Mouse (Mus musculus): ENCODE results near the gene Prpf4b.
"Not testable (repeated sequence)": the region's sequence is repeated elsewhere in the genome, so short reads cannot be mapped to it uniquely, and the experiment has no call there.

Prpf4b gene

DNA sequence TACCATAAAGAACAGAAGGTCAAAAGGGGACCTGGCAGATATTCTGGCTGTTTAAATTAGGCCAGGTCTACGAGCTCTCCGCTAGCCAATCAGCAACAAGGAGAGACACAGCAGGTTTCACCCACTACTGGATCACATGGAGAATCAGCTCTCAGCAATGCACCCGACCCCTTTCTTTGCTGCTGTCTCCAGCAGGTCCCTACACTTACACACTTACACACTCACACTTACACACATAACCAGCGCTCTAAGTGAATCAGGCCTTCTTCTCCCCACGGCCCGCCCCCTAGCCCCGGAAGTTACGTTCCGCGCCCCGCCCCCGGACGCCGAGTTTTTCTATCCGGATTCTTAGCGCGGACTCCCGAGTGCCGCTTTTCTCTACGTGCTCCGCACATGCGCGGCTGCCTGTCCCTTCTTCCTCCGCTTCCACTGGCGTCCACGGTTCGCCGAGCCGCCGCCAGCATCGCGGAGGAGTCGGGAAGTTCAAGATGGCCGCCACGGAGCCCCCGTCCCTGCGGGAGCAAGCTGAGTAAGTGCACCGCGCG, at the start of gene Prpf4b:
Gene Prpf4b, plus strand, starts transcription at position 137 of the 545 bp plus-strand sequence.
- DNase-seq (ENCODE audit: low read depth, low spot score) = peak; percentile 97

- peak; percentile 24 for DNase-seq (ENCODE audit: low read depth, low spot score)
Observed at GRCm38 (mm10) chr13:34826760-34827690, 48.1 kb upstream of the Prpf4b start.

GRCm38 (mm10) chr13:34827988-34828882, 46.9 kb upstream of the Prpf4b start:
- DNase-seq (ENCODE audit: low read depth, low spot score) = no peak

- DNase-seq (ENCODE audit: low read depth, low spot score) = no peak
Observed at GRCm38 (mm10) chr13:34842851-34843250, 32.3 kb upstream of the Prpf4b start.

DNA sequence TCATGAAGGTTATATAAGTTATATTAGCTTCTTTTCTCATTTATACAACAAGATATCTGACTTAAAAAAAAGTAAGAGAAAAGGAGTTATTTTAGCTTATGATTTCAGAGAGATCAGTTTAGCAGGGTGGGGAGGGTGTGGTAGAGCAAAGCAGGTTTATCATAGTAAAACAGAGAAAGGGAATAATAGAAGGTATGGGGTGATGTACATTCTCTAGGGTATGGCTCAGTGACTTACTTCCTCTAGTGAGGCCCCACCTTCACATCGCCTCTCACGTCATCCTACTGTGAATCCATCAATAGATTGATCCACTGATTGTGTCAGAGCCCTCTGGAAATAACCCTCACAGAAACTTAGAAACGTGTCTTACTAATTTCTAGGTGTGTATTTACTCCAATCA, 24.3 kb upstream of the Prpf4b start:
- DNase-seq (ENCODE audit: low read depth, low spot score) = no peak

GRCm38 (mm10) chr13:34851191-34851784, 23.8 kb upstream of the Prpf4b start:
- DNase-seq (ENCODE audit: low read depth, low spot score) = no peak

- DNase-seq (ENCODE audit: low read depth, low spot score) = peak; percentile 37
Observed at GRCm38 (mm10) chr13:34857526-34857925, 17.6 kb upstream of the Prpf4b start.

- DNase-seq (ENCODE audit: low read depth, low spot score) = peak; percentile 89
Observed at GRCm38 (mm10) chr13:34859406-34859805, 15.7 kb upstream of the Prpf4b start.

GRCm38 (mm10) chr13:34861166-34861565, 13.9 kb upstream of the Prpf4b start:
- DNase-seq (ENCODE audit: low read depth, low spot score) = not testable (repeated sequence)

GRCm38 (mm10) chr13:34864420-34865169, 10.5 kb upstream of the Prpf4b start:
- DNase-seq (ENCODE audit: low read depth, low spot score) = peak; percentile 87

GRCm38 (mm10) chr13:34873801-34874681, 1.1 kb upstream of the Prpf4b start:
- DNase-seq (ENCODE audit: low read depth, low spot score) = peak; percentile 99

DNA sequence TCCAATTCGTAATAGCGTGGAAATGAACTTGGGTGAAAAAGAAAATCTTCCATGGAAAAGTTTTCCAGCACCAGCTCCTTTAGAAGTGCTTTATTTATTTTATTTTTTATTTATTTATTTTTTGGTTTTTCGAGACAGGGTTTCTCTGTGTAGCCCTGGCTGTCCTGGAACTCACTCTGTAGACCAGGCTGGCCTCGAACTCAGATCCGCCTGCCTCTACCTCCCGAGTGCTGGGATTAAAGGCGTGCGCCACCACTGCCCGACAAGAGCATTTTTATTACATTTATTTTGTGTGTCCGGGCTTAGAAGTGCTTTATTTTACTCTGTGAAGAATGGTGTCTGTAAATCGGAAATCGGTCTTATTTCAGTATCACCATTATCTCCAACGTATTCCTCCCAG, 366 bp upstream of the Prpf4b start:
- not testable (repeated sequence) for DNase-seq (ENCODE audit: low read depth, low spot score)

DNA sequence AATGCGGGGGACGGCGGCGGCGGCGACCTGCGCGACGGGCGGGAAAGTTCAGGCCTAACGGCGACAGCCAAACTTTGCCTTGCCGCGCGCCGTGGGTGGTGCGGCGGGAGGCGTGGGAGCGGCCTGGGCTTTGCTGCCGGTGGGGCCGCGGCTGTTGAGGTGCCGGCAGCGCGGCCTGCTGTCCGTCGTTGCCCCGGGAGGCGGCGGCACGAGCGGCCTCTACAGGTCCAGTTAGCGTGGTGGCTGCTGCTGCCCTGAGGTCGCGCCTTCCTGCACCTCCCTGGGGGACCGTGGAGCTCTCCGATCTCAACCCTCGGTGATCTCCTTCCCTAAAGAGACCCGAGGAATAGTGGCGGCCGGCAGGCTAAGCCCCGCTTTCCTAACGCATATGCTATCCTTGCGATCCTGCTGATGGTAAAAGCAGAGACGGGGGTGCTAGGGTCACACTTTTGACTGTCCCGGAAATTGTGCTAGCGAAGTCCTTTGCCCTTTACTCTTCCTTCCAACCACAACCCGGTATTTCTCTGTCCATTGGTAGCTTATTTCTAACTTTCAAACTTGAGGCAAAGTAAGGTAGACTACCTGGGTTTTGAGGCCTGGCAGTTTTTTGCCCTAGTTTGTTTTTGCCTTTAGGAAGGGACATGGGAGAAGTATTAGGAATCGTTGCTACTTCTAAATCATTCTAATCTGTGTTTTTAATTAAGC, 791 bp downstream of the Prpf4b start:
- peak; percentile 57 for DNase-seq (ENCODE audit: low read depth, low spot score)

DNA sequence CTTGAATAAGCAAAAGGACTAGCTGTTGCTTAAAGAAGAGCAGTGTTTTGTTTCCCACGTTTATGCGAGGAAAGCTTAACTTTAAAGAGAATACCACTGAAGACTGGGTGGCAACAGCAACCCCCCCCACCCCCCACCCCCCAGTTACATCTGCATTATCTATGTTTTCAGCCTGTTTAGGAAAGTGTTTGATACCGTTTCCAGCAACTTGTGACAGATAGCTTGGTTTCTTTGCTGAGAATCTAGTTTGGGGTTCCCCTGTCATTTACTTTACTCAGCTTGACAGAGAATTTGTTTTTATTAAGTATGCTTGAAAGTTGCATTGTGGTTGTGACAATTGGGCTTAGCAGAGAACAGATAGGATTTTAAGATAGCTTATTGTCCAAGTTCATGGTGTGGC, 1.4 kb downstream of the Prpf4b start:
- no peak for DNase-seq (ENCODE audit: low read depth, low spot score)

GRCm38 (mm10) chr13:34892871-34893270, 17.8 kb downstream of the Prpf4b start:
- DNase-seq (ENCODE audit: low read depth, low spot score) = no peak

- no peak for DNase-seq (ENCODE audit: low read depth, low spot score)
Observed at GRCm38 (mm10) chr13:34914614-34915013, 39.5 kb downstream of the Prpf4b start.

GRCm38 (mm10) chr13:34916520-34917167, 41.5 kb downstream of the Prpf4b start:
- no peak for DNase-seq (ENCODE audit: low read depth, low spot score)

GRCm38 (mm10) chr13:34924210-34924609, 49.1 kb downstream of the Prpf4b start, which contains the start of the genes Fam217a and 4933417A18Rik:
TSS of gene Fam217a (minus strand) at chr13:34924310.
TSS of gene 4933417A18Rik (plus strand) at chr13:34924409.
- no peak for DNase-seq (ENCODE audit: low read depth, low spot score)

Measured in brain, adult 2 months (tissue).